Mouse (Mus musculus): ENCODE measurements around the gene Zbtb33. TPM values are rescaled to one million over a fixed set of nuclear protein-coding genes. Genes with fewer than 3 reads are reported as not detected.
A peak's percentile ranks its signal among the peaks of the same experiment; 100 is the strongest.

The Zbtb33 gene
- total and polyA plus RNA-seq, 3 experiments, result 6.5 to 6.6 TPM; not detected in 1

DNA sequence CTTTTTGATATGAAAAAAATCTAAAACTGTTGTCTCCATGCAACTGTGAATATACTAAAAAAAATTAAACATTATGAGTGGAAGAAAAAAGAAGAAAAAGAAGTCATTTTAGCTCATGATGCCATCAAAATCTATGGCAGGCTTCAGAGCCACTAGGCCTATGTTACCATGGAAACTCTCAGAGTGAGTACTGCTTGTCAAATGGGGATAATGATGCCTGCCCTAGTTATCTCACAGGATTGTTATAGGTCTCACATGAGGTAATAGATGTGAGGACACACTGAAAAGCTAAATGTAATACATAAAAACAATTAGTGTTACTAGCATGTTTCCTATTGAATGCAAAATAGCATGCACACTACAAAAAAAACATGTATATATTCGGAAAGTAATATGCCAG is 40.3 kb downstream of the Zbtb33 start:
- DNase-seq (ENCODE audit: low read depth, low spot score), result no peak
- Histone ChIP-seq H3K27ac (ENCODE audit: control insufficient read depth, low read depth, low read length) (no peak overlapping the region), H3K9ac (ENCODE audit: control insufficient read depth, low read depth, low read length, poor library complexity, severe bottlenecking) (no peak overlapping the region), H3K9me3 (replicated peaks; ENCODE audit: insufficient read depth, low read length) (no peaks in the 10 kb centered on the region), H3K4me3 (ENCODE audit: control insufficient read depth in 1 of 2, insufficient read depth in 1 of 2, low read depth in 2 of 2, low read length in 2 of 2) (no peak overlapping the region), H3K27me3 (ENCODE audit: control insufficient read depth in 1 of 2, insufficient read depth in 2 of 2, low read length in 2 of 2) (no peaks in the 10 kb centered on the region; a peak in 1 of 4 replicates), H3K79me2 (ENCODE audit: control insufficient read depth, insufficient read depth, low read length, poor library complexity) (no peaks in the 10 kb centered on the region), H3K4me1 (ENCODE audit: control insufficient read depth in 1 of 2, insufficient read depth in 2 of 2, low read length in 2 of 2) (no peaks in the 10 kb centered on the region), H3K36me3 (ENCODE audit: control insufficient read depth in 1 of 2, insufficient read depth in 2 of 2, low read length in 2 of 2) (no peaks in the 10 kb centered on the region)
- TF ChIP-seq ZKSCAN1 (IDR thresholded peaks at IDR 0.05; ENCODE audit: low read depth, low read length), result no peak

GRCm38 (mm10) chrX:38237731-38238130 is 48.1 kb downstream of the Zbtb33 start:
- no peaks in the 10 kb centered on the region for H3K4me1 ChIP-seq (ENCODE audit: control insufficient read depth in 1 of 2, insufficient read depth in 2 of 2, low read length in 2 of 2)
- no peak overlapping the region for H3K9ac ChIP-seq (ENCODE audit: control insufficient read depth, low read depth, low read length, poor library complexity, severe bottlenecking)
- no peaks in the 10 kb centered on the region for H3K27me3 ChIP-seq (ENCODE audit: control insufficient read depth in 1 of 2, insufficient read depth in 2 of 2, low read length in 2 of 2)
- H3K9me3 ChIP-seq (replicated peaks; ENCODE audit: insufficient read depth, low read length), result no peaks in the 10 kb centered on the region
- H3K36me3 ChIP-seq (ENCODE audit: control insufficient read depth in 1 of 2, insufficient read depth in 2 of 2, low read length in 2 of 2), result no peaks in the 10 kb centered on the region
- DNase-seq (ENCODE audit: low read depth, low spot score), result peak; percentile 31
- no peak overlapping the region for H3K27ac ChIP-seq (ENCODE audit: control insufficient read depth, low read depth, low read length)
- no peak overlapping the region for H3K4me3 ChIP-seq (ENCODE audit: control insufficient read depth in 1 of 2, insufficient read depth in 1 of 2, low read depth in 2 of 2, low read length in 2 of 2)
- H3K79me2 ChIP-seq (ENCODE audit: control insufficient read depth, insufficient read depth, low read length, poor library complexity), result no peaks in the 10 kb centered on the region
- no peak for TF ChIP-seq POLR2AphosphoS5 (IDR thresholded peaks at IDR 0.05; ENCODE audit: borderline replicate concordance, low read depth, low read length)
- TF ChIP-seq ZMIZ1 (IDR thresholded peaks at IDR 0.05; ENCODE audit: low read depth, low read length), result no peak
- TF ChIP-seq ZNF384 (IDR thresholded peaks at IDR 0.05; ENCODE audit: low read depth, low read length), result no peak
- TF ChIP-seq ZKSCAN1 (IDR thresholded peaks at IDR 0.05; ENCODE audit: low read depth, low read length), result no peak
- TF ChIP-seq KAT2A (conservative IDR thresholded peaks at IDR 0.05; ENCODE audit: low read depth, low read length), result no peak
- TF ChIP-seq RAD21 (IDR thresholded peaks at IDR 0.05; ENCODE audit: low read depth, low read length), result peak; percentile 47
- TF ChIP-seq MXI1 (IDR thresholded peaks at IDR 0.05; ENCODE audit: low read depth, low read length), result no peak
- peak; percentile 52 to 73 (median 57) for TF ChIP-seq CTCF (IDR thresholded peaks at IDR 0.05 in 2 of 3, conservative IDR thresholded peaks at IDR 0.05 in 1 of 3; ENCODE audit: control insufficient read depth in 1 of 3, insufficient read depth in 1 of 3, low read depth in 2 of 3, low read length in 3 of 3, poor library complexity in 1 of 3, severe bottlenecking in 1 of 3)
- TF ChIP-seq HCFC1 (IDR thresholded peaks at IDR 0.05; ENCODE audit: low read depth, low read length), result no peak
- TF ChIP-seq SMC3 (IDR thresholded peaks at IDR 0.05; ENCODE audit: low read depth, low read length), result peak; percentile 49
- no peak for TF ChIP-seq MYB (IDR thresholded peaks at IDR 0.05; ENCODE audit: low read depth, low read length)
- 0 out of 2 replicates have a peak, but pooled peaks have one; percentile 9 for TF ChIP-seq ZC3H11A (IDR thresholded peaks at IDR 0.05; ENCODE audit: low read depth, low read length)
- TF ChIP-seq SIN3A (IDR thresholded peaks at IDR 0.05; ENCODE audit: low read length), result no peak
- TF ChIP-seq GABPA (IDR thresholded peaks at IDR 0.05; ENCODE audit: low read depth, low read length), result no peak
- TF ChIP-seq MAZ (IDR thresholded peaks at IDR 0.05; ENCODE audit: low read depth, low read length), result no peak
- peak; percentile 30; the same call in 1 of the 2 replicates for TF ChIP-seq GATA1 (IDR thresholded peaks at IDR 0.05; ENCODE audit: low read depth, low read length)
- TF ChIP-seq MAFK (IDR thresholded peaks at IDR 0.05; ENCODE audit: borderline replicate concordance, low read depth, low read length), result no peak
- no peak for TF ChIP-seq TCF12 (IDR thresholded peaks at IDR 0.05; ENCODE audit: low read depth, low read length)
- no peak for TF ChIP-seq E2F4 (IDR thresholded peaks at IDR 0.05; ENCODE audit: borderline replicate concordance, low read depth, low read length)
- TF ChIP-seq MAX (IDR thresholded peaks at IDR 0.05; ENCODE audit: low read length), result no peak
- TF ChIP-seq CHD2 (IDR thresholded peaks at IDR 0.05; ENCODE audit: low read length), result no peak

Other genes starting within 250 kb of the Zbtb33 start
- gene Btg1-ps1, start 171.0 kb upstream of the Zbtb33 start, total RNA-seq (2012; rRNA removed), result not detected in 2 replicates
- not detected for gene Btg1-ps1, start 171.0 kb upstream of the Zbtb33 start, polyA plus RNA-seq (2012; ENCODE audit: insufficient read depth in 1 of 2, insufficient read length in 2 of 2, low read depth in 1 of 2, low replicate concordance in 2 of 2, missing spikeins in 1 of 2)
- gene Btg1-ps2, start 146.7 kb upstream of the Zbtb33 start, total RNA-seq (2012; rRNA removed), result not detected in 2 replicates
- not detected for gene Btg1-ps2, start 146.7 kb upstream of the Zbtb33 start, polyA plus RNA-seq (2012; ENCODE audit: insufficient read depth in 1 of 2, insufficient read length in 2 of 2, low read depth in 1 of 2, low replicate concordance in 2 of 2, missing spikeins in 1 of 2)
- gene Rhox10, start 123.3 kb upstream of the Zbtb33 start, total RNA-seq (2012; rRNA removed), result not detected in 2 replicates
- not detected for gene Rhox10, start 123.3 kb upstream of the Zbtb33 start, polyA plus RNA-seq (2012; ENCODE audit: insufficient read depth in 1 of 2, insufficient read length in 2 of 2, low read depth in 1 of 2, low replicate concordance in 2 of 2, missing spikeins in 1 of 2)
- not detected in 2 replicates for gene Rhox11, start 104.7 kb upstream of the Zbtb33 start, total RNA-seq (2012; rRNA removed)
- gene Rhox11, start 104.7 kb upstream of the Zbtb33 start, polyA plus RNA-seq (2012; ENCODE audit: insufficient read depth in 1 of 2, insufficient read length in 2 of 2, low read depth in 1 of 2, low replicate concordance in 2 of 2, missing spikeins in 1 of 2), result not detected
- not detected in 2 replicates for gene Rhox12, start 78.9 kb upstream of the Zbtb33 start, total RNA-seq (2012; rRNA removed)
- gene Rhox12, start 78.9 kb upstream of the Zbtb33 start, polyA plus RNA-seq (2012; ENCODE audit: insufficient read depth in 1 of 2, insufficient read length in 2 of 2, low read depth in 1 of 2, low replicate concordance in 2 of 2, missing spikeins in 1 of 2), result not detected
- not detected in 2 replicates for gene Rhox13, start 68.6 kb upstream of the Zbtb33 start, total RNA-seq (2012; rRNA removed)
- not detected for gene Rhox13, start 68.6 kb upstream of the Zbtb33 start, polyA plus RNA-seq (2012; ENCODE audit: insufficient read depth in 1 of 2, insufficient read length in 2 of 2, low read depth in 1 of 2, low replicate concordance in 2 of 2, missing spikeins in 1 of 2)
- gene Tmem255a, start 62.6 kb downstream of the Zbtb33 start, total RNA-seq (2012; rRNA removed), result 0.10 and 0.15 TPM in 2 replicates
- gene Tmem255a, start 62.6 kb downstream of the Zbtb33 start, polyA plus RNA-seq (2012; ENCODE audit: insufficient read depth in 1 of 2, insufficient read length in 2 of 2, low read depth in 1 of 2, low replicate concordance in 2 of 2, missing spikeins in 1 of 2), result not detected
- gene Atp1b4, start 126.4 kb downstream of the Zbtb33 start, total RNA-seq (2012; rRNA removed), result not detected in 2 replicates
- not detected for gene Atp1b4, start 126.4 kb downstream of the Zbtb33 start, polyA plus RNA-seq (2012; ENCODE audit: insufficient read depth in 1 of 2, insufficient read length in 2 of 2, low read depth in 1 of 2, low replicate concordance in 2 of 2, missing spikeins in 1 of 2)